Mouse (Mus musculus): ENCODE data around the gene Scpep1. TPM values are rescaled to one million over a fixed set of nuclear protein-coding genes. Genes with fewer than 3 reads are reported as not detected.

Scpep1 gene
- polyA plus RNA-seq, 1 experiment from 2014 or later, result 477 TPM

DNA sequence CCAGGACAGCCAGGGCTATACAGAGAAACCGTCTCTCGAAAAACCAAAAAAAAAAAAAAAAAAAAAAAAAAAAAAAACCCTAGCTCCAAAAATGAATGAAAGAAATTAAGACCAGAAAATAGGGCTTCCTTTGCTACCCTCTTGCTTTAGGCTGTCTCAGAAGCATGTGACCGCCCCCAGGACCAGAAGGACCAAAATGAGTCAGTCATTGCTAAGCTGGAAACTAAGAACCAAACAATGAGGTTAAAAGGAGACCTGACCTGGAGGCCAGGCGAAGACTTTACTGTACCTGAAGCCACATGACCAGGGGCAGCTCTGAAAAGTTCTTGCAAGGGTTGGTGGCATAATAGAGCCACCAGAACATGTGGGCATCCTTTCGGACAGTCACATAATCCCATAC, 3.1 kb downstream of the Scpep1 start:
- Histone ChIP-seq H3K36me3 (ENCODE audit: inconsistent target) (peaks cover 18% of the 10 kb centered on the region; the same call in 1 of the 2 replicates), H3K27ac (no peak overlapping the region), H3K79me2 (ENCODE audit: inconsistent target) (peaks cover 74% of the 10 kb centered on the region), H3K4me3 (ENCODE audit: inconsistent target) (no peak overlapping the region)
- WGBS (ENCODE audit: missing documents), result 90% methylated on average over 3 of the region's 5 CpGs

DNA sequence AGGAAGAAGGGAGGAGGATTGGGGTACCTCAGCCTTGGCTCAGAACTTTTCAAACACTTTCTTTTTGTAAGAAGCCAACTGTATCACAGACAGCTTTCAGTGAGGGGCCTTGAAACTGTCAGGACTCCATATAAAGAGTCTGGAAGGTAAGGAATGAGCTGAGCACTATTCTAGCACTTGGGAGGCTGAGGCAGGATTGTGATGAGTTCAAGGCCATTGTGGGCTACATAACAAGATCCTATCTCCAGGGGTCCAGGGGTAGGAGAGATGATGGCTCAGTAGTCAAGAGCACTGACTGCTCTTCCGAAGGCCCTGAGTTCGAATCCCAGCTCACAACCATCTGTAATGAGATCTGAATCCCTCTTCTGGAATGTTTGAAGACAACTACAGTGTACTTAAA, 3.7 kb downstream of the Scpep1 start:
- 100% methylated on average over 2 of the region's 2 CpGs for WGBS (ENCODE audit: missing documents)
- H3K36me3 ChIP-seq (ENCODE audit: inconsistent target), result peaks cover 18% of the 10 kb centered on the region; the same call in 1 of the 2 replicates
- H3K27ac ChIP-seq, result no peak overlapping the region
- peaks cover 74% of the 10 kb centered on the region for H3K79me2 ChIP-seq (ENCODE audit: inconsistent target)
- H3K4me3 ChIP-seq (ENCODE audit: inconsistent target), result no peak overlapping the region

DNA sequence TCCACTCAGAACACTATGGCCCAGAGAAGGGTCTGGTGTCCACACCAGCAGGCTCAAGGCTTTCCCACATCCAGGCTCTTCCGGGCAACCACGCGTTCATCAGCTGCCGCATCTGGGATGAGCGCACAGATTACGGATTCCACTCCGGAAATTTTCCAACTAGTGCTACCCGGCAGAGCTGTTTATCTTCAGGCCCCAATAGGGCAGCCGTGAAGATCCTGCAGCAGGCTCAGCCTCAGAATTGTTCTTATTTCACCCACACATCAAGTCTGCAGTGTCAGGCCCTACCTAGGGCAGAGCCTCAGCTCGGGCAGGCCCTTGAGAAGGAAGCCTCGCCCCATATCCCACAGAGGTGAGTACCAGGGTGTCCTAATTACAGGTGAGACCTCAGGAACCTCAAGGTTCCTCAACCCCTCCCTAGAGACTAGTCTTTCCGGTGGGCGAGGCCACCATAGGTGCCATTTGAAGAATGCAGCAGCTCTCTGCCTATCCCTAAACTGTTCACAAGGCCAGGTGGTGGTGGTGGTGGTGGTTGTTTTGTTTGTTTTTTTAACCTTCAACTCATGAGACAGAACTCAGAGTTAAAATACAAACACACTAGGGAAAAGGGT, 4.5 kb downstream of the Scpep1 start:
- Histone ChIP-seq H3K4me3 (ENCODE audit: inconsistent target) (no peak overlapping the region), H3K36me3 (ENCODE audit: inconsistent target) (peaks cover 21% of the 10 kb centered on the region; the same call in 1 of the 2 replicates), H3K79me2 (ENCODE audit: inconsistent target) (peaks cover 74% of the 10 kb centered on the region), H3K27ac (peak overlapping the region; percentile 51)
- WGBS (ENCODE audit: missing documents), result 93% methylated on average over 13 of the region's 13 CpGs

DNA sequence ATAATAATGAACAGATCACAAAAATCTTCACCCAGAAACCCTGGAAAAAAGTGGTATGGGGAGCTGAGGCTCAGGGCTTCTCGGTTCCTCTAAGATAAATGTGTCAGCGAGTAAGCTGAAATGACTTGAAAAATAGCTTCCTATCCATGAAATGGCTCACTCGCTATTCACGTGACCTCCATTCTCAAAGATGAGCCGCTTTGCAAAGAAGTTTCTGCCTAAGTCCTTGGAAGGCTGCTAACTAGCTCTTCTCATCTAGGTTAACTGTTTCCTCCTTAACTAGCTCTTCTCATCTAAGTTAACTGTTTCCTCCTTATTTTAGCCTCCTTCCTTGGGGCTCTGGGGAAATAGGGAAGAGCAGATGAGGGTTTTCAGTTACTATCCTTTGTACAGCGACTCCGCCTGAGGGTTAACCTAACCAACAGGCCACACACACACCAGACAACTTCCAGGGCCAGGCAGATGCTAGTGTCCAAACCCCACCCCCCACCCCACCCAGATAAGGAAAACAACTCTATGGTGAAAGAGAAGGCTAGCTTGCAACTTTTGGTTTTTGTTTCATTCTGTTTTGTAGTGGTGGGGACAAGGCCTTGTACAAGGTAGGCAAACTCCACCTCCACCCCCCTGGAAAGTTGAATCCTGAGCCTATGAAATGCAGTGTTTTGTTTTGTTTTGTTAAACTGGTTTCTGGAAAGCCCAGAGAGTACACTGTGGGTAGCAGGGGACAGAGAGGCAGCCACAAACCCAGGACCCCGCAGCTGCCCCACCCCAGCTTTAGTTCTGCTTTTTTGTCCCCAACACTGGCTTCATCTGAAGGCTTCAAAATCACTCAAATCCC, 5.2 kb downstream of the Scpep1 start:
- 40% methylated on average over 8 of the region's 8 CpGs for WGBS (ENCODE audit: missing documents)
- no peak overlapping the region for H3K4me3 ChIP-seq (ENCODE audit: inconsistent target)
- H3K79me2 ChIP-seq (ENCODE audit: inconsistent target), result peaks cover 76% of the 10 kb centered on the region
- peak overlapping the region; percentile 51 for H3K27ac ChIP-seq
- peaks cover 28% of the 10 kb centered on the region for H3K36me3 ChIP-seq (ENCODE audit: inconsistent target)

DNA sequence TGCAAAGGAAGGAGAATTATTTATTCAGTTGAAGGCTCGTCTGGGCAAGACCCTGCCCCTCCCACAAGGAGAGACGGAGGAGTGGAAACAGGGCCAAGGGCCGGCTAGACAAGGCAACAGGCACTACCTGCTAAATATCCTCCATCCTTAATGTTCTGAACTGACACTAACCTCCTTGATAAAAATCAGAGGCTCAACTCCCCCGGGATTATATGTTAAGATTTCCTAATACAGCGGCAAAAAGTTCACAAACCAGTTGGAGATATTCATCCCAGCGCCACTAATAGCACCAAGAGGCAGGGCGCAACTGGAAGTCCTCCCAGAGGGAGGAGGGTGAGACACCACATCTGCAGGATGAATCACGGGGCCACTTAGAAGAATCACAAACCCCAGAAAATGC, 6.4 kb downstream of the Scpep1 start:
- H3K79me2 ChIP-seq (ENCODE audit: inconsistent target), result peaks cover 71% of the 10 kb centered on the region
- H3K4me3 ChIP-seq (ENCODE audit: inconsistent target), result no peak overlapping the region
- WGBS (ENCODE audit: missing documents), result 92% methylated on average over 8 of the region's 8 CpGs
- H3K27ac ChIP-seq, result no peak overlapping the region
- H3K36me3 ChIP-seq (ENCODE audit: inconsistent target), result peaks cover 39% of the 10 kb centered on the region

DNA sequence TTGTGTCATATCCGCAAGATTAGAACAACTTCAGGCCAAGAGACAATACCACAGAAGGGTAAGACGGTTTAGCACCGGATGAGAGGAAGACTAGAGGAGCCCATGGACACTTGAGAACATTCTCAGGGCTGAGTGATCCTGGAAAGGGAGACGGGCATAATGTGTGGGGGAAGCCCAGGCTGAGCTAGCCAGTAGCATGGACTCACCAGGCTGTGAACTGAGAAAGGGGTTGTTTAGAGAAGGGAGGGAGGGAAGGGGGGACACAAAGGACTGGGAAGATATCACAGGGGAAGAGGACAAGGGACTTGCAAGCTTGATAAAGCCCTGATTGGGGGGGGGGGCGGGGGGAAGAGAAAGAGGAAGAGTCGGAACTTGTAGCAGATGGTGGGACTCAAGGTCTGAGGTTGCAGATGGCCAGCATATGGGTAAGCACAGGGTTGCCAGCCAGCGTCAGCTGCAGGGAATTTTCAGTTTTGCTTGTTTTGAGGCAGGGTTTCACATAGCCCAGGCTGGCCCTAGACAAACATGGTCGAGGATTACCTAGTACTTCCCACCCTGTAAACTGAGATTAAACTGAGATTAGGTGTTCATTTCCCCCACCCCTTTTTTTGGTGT, 9.2 kb downstream of the Scpep1 start:
- no peak overlapping the region for H3K4me3 ChIP-seq (ENCODE audit: inconsistent target)
- H3K79me2 ChIP-seq (ENCODE audit: inconsistent target), result peaks cover 42% of the 10 kb centered on the region
- H3K27ac ChIP-seq, result no peak overlapping the region
- WGBS (ENCODE audit: missing documents), result 43% methylated on average over 8 of the region's 8 CpGs
- H3K36me3 ChIP-seq (ENCODE audit: inconsistent target), result peaks cover 59% of the 10 kb centered on the region

DNA sequence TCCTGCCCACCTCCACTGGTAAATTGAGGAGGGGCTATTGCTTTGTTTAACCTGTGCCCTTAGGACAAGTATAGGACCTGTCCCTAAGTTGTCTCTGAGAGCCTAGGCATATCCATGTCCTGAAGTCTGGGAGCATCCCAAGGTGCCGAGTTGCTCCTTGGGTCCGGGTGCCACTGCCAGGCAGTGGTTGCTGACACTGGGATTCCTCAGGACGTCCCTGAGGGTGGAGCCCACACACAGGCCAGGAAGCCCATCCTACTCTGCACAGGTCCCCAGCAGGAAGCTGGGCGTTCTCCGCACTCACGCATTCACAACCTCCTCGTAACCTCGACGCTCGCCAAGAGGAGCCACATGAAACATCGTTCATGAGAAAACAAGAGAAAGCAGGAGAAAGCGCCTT, 13.8 kb downstream of the Scpep1 start:
- Histone ChIP-seq H3K36me3 (ENCODE audit: inconsistent target) (peaks cover 84% of the 10 kb centered on the region), H3K4me3 (ENCODE audit: inconsistent target) (no peak overlapping the region), H3K27ac (no peak overlapping the region), H3K79me2 (ENCODE audit: inconsistent target) (peaks cover 9% of the 10 kb centered on the region; the same call in 1 of the 2 replicates)
- 85% methylated on average over 12 of the region's 12 CpGs for WGBS (ENCODE audit: missing documents)

DNA sequence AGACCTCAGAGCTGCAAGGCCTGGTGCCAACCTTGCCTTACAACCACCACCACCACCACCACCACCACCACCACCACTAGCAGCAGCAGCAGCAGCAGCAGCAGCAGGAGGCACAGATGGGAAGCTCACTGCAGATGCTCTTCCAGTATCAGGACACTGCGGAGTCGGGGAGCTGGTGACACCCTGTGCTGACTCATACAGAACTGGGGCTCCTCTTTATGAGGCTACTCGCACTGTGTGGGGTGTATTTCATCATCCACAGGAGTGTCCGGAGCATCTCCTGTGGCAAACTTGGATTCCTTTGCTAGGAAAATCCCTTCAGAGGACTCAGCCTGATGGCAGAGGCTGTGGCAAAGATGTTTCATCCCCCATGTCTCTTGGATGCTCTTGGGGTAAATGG, 15.6 kb downstream of the Scpep1 start:
- Histone ChIP-seq H3K4me3 (ENCODE audit: inconsistent target) (no peak overlapping the region), H3K27ac (no peak overlapping the region), H3K36me3 (ENCODE audit: inconsistent target) (peaks cover 85% of the 10 kb centered on the region), H3K79me2 (ENCODE audit: inconsistent target) (peaks cover 5% of the 10 kb centered on the region; the same call in 1 of the 2 replicates)
- 94% methylated on average over 4 of the region's 4 CpGs for WGBS (ENCODE audit: missing documents)

DNA sequence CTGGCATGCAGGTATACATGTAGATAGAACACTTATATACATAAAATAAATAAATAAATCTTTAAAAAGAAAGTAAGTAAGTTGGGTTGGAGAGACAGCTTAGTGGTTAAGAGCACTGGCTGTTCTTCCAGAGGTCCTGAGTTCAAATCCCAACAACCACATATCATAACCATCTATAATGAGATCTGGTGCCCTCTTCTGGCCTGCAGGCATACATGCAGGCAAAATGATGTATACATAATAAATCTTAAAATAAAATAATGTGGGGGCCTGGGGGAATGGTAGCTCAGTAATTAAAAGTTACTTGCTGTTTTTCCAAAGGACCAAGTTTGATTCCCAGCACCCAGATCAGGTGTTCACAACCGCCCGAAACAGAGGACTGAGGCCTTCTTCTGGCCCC, 16.5 kb downstream of the Scpep1 start:
- WGBS (ENCODE audit: missing documents), result 100% methylated on average over 2 of the region's 2 CpGs
- Histone ChIP-seq H3K36me3 (ENCODE audit: inconsistent target) (peaks cover 85% of the 10 kb centered on the region), H3K79me2 (ENCODE audit: inconsistent target) (no peaks in the 10 kb centered on the region; the same call in 1 of the 2 replicates), H3K27ac (no peak overlapping the region), H3K4me3 (ENCODE audit: inconsistent target) (no peak overlapping the region)

DNA sequence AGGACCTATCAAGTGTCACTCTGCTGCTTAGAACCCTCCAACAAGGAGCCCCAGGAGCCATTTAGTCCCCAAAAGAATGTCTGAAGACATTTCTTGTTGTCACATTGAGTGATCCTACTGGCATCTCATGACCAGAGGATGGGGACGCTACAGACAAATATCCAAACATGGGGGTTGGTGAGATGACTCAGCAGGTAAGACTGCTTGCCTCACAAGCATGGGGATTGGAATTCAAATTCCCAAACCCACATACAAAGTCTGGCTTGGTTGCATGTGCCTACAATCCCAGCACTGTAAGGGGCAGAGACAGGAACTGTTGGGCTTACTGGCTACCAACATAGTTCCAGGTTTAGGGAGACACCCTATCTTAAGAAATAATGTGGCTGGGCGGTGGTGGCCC, 17.4 kb downstream of the Scpep1 start:
- H3K36me3 ChIP-seq (ENCODE audit: inconsistent target), result peaks cover 85% of the 10 kb centered on the region
- H3K79me2 ChIP-seq (ENCODE audit: inconsistent target), result no peaks in the 10 kb centered on the region; the same call in 1 of the 2 replicates
- no peak overlapping the region for H3K27ac ChIP-seq
- WGBS (ENCODE audit: missing documents), result 93% methylated on average over 2 of the region's 2 CpGs
- no peak overlapping the region for H3K4me3 ChIP-seq (ENCODE audit: inconsistent target)

DNA sequence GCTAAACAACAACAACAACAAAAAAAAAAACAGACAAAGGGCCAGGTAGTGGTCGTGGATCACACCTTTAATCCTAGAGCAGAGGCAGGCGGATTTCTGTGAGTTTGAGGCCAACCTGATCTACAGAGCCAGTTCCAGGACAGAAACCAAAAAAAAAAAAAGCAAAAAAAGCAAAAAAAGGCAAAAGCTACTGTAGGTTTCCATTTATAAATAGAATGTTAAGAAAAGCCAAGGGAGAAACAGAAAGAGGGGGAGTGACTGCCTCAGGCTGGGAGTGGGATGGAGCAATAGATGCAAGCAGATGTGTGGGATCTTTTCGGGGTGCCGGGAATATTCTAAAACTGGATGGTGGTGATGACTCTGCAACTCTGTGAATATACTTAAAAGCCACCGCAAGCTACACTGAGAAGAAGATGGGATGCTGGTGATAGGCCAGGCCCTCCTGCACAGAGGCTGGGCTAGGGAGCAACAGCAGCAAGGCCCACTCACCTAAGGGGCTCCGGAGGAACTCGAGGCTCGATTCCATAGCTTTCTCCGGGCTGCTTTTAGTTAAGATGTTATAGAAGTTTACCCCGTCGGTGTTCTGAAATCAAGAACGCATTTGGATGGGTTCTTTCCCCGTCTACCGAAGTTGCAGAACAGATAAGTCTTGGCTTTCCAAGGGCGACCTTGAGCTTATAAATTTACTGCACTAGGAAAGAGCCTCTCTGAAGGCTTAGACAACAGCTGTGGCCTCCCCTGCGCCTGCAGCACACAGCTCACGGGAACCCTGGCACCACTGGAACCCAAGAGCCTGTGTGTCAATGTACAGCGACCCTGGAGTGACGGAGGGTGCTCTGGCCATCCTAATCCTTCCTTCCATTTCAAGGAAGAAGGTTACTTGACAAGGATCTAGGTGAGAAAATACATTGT, 20.9 kb downstream of the Scpep1 start:
- H3K36me3 ChIP-seq (ENCODE audit: inconsistent target), result peaks cover 84% of the 10 kb centered on the region
- no peaks in the 10 kb centered on the region; the same call in 1 of the 2 replicates for H3K79me2 ChIP-seq (ENCODE audit: inconsistent target)
- H3K27ac ChIP-seq, result no peak overlapping the region
- WGBS (ENCODE audit: missing documents), result 94% methylated on average over 19 of the region's 19 CpGs
- no peak overlapping the region for H3K4me3 ChIP-seq (ENCODE audit: inconsistent target)

DNA sequence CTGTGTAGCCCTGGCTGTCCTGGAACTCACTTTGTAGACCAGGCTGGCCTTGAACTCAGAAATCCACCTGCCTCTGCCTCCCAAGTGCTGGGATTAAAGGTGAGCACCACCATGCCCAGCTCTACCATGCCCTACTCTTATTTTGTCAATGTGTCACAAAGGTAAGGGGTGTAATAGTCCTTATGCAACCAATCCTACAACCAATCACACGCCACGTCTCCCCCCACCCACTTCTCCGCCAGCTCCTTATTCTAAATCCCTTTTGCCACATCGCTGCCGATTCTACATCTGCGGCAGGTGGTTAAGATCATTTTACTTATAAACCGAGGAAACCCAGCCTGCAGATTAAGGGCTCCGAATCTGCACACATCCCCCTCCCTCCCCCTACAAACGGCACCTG, 22.2 kb downstream of the Scpep1 start:
- H3K4me3 ChIP-seq (ENCODE audit: inconsistent target), result no peak overlapping the region
- no peaks in the 10 kb centered on the region; the same call in 1 of the 2 replicates for H3K79me2 ChIP-seq (ENCODE audit: inconsistent target)
- 98% methylated on average over 9 of the region's 9 CpGs for WGBS (ENCODE audit: missing documents)
- H3K27ac ChIP-seq, result no peak overlapping the region
- peaks cover 91% of the 10 kb centered on the region for H3K36me3 ChIP-seq (ENCODE audit: inconsistent target)

DNA sequence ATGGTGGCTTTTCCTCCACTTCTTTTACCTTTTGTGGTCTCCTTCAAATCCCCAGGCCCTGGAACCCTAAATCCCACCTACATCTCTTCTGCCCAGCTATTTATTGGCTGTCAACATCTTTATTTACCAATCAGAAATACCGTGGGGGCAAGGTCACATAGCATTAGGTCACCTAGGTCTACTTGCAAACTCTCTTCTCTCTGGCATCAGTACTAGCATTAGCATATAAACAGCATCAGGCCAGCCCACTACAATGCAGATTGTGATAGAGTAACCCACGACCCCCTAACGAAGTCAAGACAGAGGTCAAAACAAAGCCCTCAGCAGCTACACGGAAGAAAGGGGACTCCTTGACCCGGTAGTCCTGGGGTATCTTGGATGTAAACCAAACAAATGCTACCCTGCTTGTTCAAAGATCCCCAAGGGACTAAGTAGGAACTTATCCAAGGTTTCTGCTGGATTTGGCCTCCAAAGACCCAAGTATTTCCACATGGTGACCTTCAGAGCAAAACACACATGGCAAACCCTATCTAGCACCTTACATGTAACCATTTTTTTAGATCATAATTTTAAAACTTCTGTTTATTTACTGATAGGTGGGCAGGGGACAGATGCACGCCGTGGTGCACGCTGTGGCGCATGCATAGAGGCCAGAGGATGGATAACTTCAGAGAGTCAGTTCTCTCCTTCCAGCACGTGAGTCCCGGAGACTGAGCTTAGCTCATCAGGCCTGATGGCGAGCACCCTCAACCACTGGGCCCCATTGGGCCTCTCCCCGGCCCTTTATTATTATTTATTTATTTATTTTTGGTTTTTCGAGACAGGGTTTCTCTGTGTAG, 23.4 kb downstream of the Scpep1 start:
- Histone ChIP-seq H3K79me2 (ENCODE audit: inconsistent target) (no peaks in the 10 kb centered on the region), H3K4me3 (ENCODE audit: inconsistent target) (no peak overlapping the region), H3K36me3 (ENCODE audit: inconsistent target) (peaks cover 91% of the 10 kb centered on the region), H3K27ac (no peak overlapping the region)
- 93% methylated on average over 14 of the region's 14 CpGs for WGBS (ENCODE audit: missing documents)
